Mouse (Mus musculus) embryonic stem cell, embryonic (primary cell): ENCODE measurements around the gene Dcst2.

Experiments
- CTCF ChIA-PET, 4 experiments: fragments of 300-600 bp in 2 of 4; fragments of 350-600 bp in 2 of 4; sonication (Branson Sonifier 250); formaldehyde crosslinking; loops; one replicate each; lab custom pipeline; 2022; ENCODE audit warnings: inconsistent platforms in 2 of 4; lab: Charles Lee
- POLR2A ChIA-PET, 4 experiments: fragments of 300-600 bp in 2 of 4; fragments of 350-600 bp in 2 of 4; sonication (Branson Sonifier 250); formaldehyde crosslinking; loops; one replicate each; lab custom pipeline; 2022; ENCODE audit warnings: antibody characterized with exemption in 4 of 4, inconsistent platforms in 1 of 4; lab: Charles Lee

Gene Dcst2

GRCm38 (mm10) chr3:89384331-89385076 lies 22.7 kb downstream of the Dcst2 start:
- CTCF ChIA-PET = interaction anchor here (0.6 to 3.9 kb wide), 10 partner anchors 12 to 165 kb away, joined by 3 to 15 read pairs (median 6); no protein-coding TSS in a partner anchor
- POLR2A ChIA-PET = interaction anchor here in 3 of 4 experiments (0.5 to 13.6 kb wide), 12 partner anchors 9 to 102 kb away, joined by 3 to 189 read pairs (median 8); partner anchors contain the start of genes Cks1b (in 2 of the 3), Shc1 (in 2 of the 3), Zbtb7b (in 2 of the 3) and Adam15 (in 1 of the 3)

GRCm38 (mm10) chr3:89385451-89385850 lies 23.7 kb downstream of the Dcst2 start:
- CTCF ChIA-PET = interaction anchor here in 2 of 4 experiments (0.6 to 3.9 kb wide), 6 partner anchors 11 to 166 kb away, joined by 3 to 10 read pairs (median 6); no protein-coding TSS in a partner anchor

DNA sequence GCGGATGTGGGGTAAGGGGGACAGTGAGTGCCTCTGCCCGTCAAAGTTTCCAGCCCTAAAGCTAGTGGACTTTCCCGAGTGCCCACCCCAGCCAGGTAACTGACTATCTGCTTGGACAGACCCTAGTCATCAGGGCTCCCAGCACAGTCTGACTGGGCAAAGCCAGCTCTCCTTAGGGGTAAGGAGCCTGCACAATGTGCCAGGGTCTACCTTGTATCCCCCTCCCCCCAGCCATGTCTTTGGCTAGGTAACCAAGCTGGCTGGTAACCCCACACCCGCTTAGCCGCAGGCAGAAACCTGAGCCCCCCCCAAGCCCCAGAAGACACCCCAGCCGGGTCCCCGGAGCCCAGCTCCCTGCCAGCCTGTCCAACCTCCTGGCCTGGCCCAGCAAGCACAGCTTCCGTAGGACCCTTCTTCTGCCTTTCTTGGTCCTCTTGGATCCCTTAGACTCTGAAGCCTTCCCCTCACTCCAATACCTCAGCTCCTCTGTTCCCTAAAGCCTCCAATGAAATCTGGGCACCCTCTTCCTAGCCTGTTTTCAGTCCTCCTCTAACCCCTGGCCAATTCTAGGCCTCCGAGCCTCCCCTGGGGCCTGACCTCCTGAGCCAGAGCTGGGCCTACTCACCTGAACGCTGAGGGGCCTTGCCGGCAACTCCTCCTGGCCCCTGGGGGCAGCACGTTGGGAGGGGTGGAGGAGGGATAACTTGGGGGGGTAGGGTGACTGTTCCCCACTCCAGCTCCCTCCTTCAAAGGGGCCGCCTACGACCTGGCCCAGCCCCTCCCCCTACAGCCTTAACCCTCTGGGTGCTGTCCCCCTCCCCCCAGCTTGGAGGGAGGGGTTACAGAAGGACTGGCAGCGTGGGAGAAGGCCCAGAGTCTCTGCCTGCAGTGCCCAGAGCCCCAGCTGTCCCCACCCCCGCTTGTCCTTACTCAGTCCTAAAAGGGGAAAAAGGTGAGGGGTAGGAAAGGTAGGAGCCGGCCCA lies 25.0 kb downstream of the Dcst2 start:
- ChIA-PET POLR2A (interaction anchor here in 2 of 4 experiments (0.6 to 13.6 kb wide), 21 partner anchors 7 to 762 kb away, joined by 3 to 189 read pairs (median 4); partner anchors contain the start of genes Adam15 (in 2 of the 2), Cks1b (in 1 of the 2), Efna3 (in 1 of the 2) and Efna4 (in 1 of the 2)), CTCF (interaction anchor here (0.5 to 3.9 kb wide), 11 partner anchors 8 to 95 kb away, joined by 3 to 10 read pairs (median 4); no protein-coding TSS in a partner anchor)

More at GRCm38 (mm10) chr3:89385451-89385850, 23.7 kb downstream of the Dcst2 start:
- POLR2A ChIA-PET = interaction anchor here in 2 of 4 experiments (0.8 to 13.6 kb wide), 9 partner anchors 8 to 65 kb away, joined by 3 to 189 read pairs (median 8); partner anchors contain the start of genes Zbtb7b (in 2 of the 2), Adam15 (in 1 of the 2), Cks1b (in 1 of the 2) and Shc1 (in 1 of the 2)

DNA sequence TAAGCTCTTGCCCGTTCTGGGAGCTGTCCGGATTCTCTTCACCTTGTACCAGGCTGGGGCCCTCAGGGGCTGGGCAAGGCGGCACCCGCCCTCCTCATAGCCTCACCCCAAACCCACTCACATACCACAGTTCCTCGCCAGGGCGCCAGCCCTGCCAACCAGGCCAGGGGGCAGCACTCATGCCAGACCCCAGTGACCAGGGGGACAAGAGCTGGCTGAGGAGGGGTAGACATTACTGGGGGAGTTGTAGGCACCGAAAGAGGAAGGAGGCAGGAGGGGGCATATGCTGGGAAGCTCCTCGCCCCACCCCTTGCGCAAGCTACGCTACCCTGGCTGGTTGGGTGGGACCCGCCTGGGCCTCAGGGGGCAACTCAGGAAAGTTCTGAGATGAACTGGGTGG lies 25.9 kb downstream of the Dcst2 start:
- CTCF ChIA-PET = interaction anchor here in 3 of 4 experiments (0.6 to 1.7 kb wide), 5 partner anchors 9 to 46 kb away, joined by 3 to 6 read pairs (median 5); no protein-coding TSS in a partner anchor

GRCm38 (mm10) chr3:89388134-89388881 lies 26.5 kb downstream of the Dcst2 start:
- ChIA-PET POLR2A (interaction anchor here in 3 of 4 experiments (0.6 to 13.6 kb wide), 19 partner anchors 6 to 1048 kb away, joined by 3 to 189 read pairs (median 4); partner anchors contain the start of genes Cks1b (in 3 of the 3), Shc1 (in 3 of the 3), Adam15 (in 1 of the 3) and Fdps (in 1 of the 3)), CTCF (interaction anchor here in 3 of 4 experiments (0.6 to 9.2 kb wide), 9 partner anchors 8 to 93 kb away, joined by 3 to 148 read pairs (median 4); partner anchors contain the start of genes Adam15 (in 1 of the 3) and Pbxip1 (in 1 of the 3))

More for the DNA sequence above, 25.9 kb downstream of the Dcst2 start:
- POLR2A ChIA-PET = interaction anchor here in 3 of 4 experiments (0.6 to 13.6 kb wide), 10 partner anchors 6 to 1047 kb away, joined by 3 to 189 read pairs (median 4); partner anchors contain the start of genes Adam15 (in 1 of the 3) and Zbtb7b (in 1 of the 3)

GRCm38 (mm10) chr3:89388901-89389740 lies 27.3 kb downstream of the Dcst2 start:
- CTCF ChIA-PET = interaction anchor here in 3 of 4 experiments (0.5 to 9.2 kb wide), 9 partner anchors 9 to 92 kb away, joined by 3 to 148 read pairs (median 4); partner anchors contain the start of genes Adam15 (in 1 of the 3), Pbxip1 (in 1 of the 3) and Pmvk (in 1 of the 3)
- POLR2A ChIA-PET = interaction anchor here in 3 of 4 experiments (0.7 to 12.8 kb wide), 18 partner anchors 8 to 287 kb away, joined by 3 to 189 read pairs (median 3); partner anchors contain the start of genes Cks1b (in 3 of the 3), Shc1 (in 3 of the 3), Dcst1 (in 1 of the 3) and Fdps (in 1 of the 3)

DNA sequence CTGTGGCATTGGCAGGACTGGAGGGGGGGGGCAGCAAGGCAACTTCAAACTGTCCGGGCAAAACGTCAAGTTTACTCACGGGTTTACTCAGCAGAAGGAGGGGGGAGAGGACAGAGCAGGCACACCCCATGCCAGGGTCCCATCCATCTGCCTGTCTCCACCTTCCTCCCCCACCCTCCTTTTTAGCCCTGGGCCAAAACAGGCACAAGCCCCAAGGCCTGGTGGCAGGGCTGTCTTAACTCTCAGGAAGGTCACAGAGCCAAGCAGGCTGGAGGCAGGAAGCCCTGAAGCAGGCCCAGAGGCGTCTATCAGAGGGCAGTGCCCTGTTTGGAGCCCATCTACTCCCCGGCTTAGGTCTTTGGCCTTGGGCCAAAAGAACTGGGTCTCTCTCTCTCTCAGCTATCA lies 28.3 kb downstream of the Dcst2 start:
- ChIA-PET CTCF (interaction anchor here in 3 of 4 experiments (0.6 to 9.2 kb wide), 3 partner anchors 10 to 75 kb away, joined by 3 to 148 read pairs (median 3); partner anchors contain the start of gene Flad1 (in 1 of the 3)), POLR2A (interaction anchor here in 3 of 4 experiments (0.6 to 14.6 kb wide), 7 partner anchors 9 to 75 kb away, joined by 3 to 192 read pairs (median 123); partner anchors contain the start of genes Cks1b (in 2 of the 3), Shc1 (in 2 of the 3) and Flad1 (in 1 of the 3))

DNA sequence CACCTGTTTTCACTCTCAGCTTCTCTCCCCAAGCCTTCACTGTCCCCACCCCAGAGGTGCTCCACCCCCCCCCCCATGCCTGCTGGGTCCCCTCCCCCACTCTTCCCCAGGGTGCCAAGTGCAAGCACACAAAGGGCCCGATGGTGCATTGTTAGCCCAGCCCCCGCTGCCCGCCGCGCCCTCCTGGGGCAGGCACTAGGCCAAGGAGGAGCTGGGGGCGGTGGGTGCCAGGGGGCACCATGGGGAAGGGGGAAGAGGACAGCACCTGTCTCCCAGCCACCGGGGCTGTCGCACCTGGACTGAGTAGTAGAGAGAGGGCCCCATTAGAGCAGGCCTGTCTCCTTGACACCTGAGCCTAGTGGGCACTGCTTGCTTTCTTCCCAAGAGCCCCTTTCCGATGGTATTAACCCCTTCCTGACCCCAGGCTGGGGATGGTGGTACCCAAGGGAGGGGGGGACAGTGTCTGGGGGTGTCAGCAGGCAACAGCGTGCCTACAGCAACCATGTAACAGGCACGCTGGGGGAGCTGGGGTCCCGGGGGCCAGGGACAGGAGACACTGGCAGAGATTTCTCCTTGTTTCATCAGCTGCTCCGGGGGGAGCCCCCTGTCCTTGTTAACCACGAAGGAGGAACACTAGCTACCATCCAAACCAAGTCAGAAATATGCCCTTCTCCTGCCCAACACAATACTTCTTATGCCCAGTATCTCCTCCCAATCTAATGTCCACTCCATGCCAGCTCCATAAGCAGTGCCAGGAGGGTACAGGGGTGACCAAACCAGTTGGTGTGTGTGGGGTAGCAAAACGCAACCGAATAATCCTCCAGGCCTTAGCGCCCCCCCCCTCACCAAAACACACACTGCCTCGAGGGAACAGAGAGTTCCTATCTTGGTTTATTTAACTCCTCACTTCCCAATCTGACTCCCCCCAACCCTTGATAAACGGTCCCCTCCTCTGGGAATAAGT lies 29.2 kb downstream of the Dcst2 start:
- ChIA-PET POLR2A (interaction anchor here in 3 of 4 experiments (0.6 to 14.6 kb wide), 24 partner anchors 8 to 810 kb away, joined by 3 to 192 read pairs (median 4); partner anchors contain the start of genes Cks1b (in 2 of the 3), Pygo2 (in 2 of the 3), Shc1 (in 2 of the 3) and Flad1 (in 1 of the 3)), CTCF (interaction anchor here (0.6 to 9.2 kb wide), 13 partner anchors 11 to 954 kb away, joined by 3 to 148 read pairs (median 4); partner anchors contain the start of gene Flad1 (in 1 of the 4))

- POLR2A ChIA-PET = interaction anchor here in 3 of 4 experiments (0.6 to 14.6 kb wide), 35 partner anchors 9 to 1830 kb away, joined by 3 to 192 read pairs (median 4); partner anchors contain the start of genes Cks1b (in 2 of the 3), Pygo2 (in 2 of the 3), Shc1 (in 2 of the 3) and Adam15 (in 1 of the 3)
- CTCF ChIA-PET = interaction anchor here (0.5 to 9.2 kb wide), 11 partner anchors 12 to 90 kb away, joined by 3 to 148 read pairs (median 5); no protein-coding TSS in a partner anchor
These were observed 30.1 kb downstream of the Dcst2 start for GRCm38 (mm10) chr3:89391663-89392511.

- ChIA-PET CTCF (interaction anchor here in 3 of 4 experiments (0.6 to 9.2 kb wide), 17 partner anchors 10 to 163 kb away, joined by 3 to 148 read pairs (median 6); partner anchors contain the start of genes Adam15 (in 1 of the 3), Cks1b (in 1 of the 3), Flad1 (in 1 of the 3) and Krtcap2 (in 1 of the 3)), POLR2A (interaction anchor here (0.6 to 14.6 kb wide), 55 partner anchors 9 to 855 kb away, joined by 3 to 192 read pairs (median 4); partner anchors contain the start of genes Cks1b (in 3 of the 4), Flad1 (in 3 of the 4), Shc1 (in 3 of the 4) and Adam15 (in 2 of the 4))
These were observed 31.1 kb downstream of the Dcst2 start for GRCm38 (mm10) chr3:89392871-89393311.

DNA sequence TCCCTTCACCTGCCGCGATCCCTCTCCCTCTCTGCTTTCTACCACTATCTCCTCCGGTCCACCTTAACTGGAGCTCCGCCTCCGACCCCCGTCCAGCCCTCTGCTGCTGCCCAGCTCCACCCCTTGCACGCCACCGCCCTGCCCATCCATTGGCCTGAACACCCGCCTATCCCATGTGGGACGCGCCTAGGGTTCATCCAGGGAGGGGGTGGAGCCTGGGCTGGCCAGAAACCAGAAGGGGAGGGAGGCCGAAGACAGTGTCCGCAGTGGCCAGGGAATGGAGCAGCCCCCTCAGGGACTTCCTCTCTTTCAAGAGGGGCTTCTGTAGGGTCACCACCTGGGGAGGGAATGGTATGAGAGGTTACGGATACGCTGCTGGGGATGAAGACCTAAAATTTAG lies 31.8 kb downstream of the Dcst2 start:
- ChIA-PET CTCF (interaction anchor here in 3 of 4 experiments (0.6 to 9.2 kb wide), 21 partner anchors 11 to 256 kb away, joined by 3 to 148 read pairs (median 6); partner anchors contain the start of genes Adam15 (in 1 of the 3), Cks1b (in 1 of the 3), Flad1 (in 1 of the 3) and Krtcap2 (in 1 of the 3)), POLR2A (interaction anchor here (0.6 to 14.6 kb wide), 57 partner anchors 9 to 854 kb away, joined by 3 to 192 read pairs (median 4); partner anchors contain the start of genes Cks1b (in 3 of the 4), Flad1 (in 3 of the 4), Shc1 (in 3 of the 4) and Adam15 (in 2 of the 4))
